Comparison of ENCODE assay signal across 13 mouse cellular contexts in the genomic region with DNA sequence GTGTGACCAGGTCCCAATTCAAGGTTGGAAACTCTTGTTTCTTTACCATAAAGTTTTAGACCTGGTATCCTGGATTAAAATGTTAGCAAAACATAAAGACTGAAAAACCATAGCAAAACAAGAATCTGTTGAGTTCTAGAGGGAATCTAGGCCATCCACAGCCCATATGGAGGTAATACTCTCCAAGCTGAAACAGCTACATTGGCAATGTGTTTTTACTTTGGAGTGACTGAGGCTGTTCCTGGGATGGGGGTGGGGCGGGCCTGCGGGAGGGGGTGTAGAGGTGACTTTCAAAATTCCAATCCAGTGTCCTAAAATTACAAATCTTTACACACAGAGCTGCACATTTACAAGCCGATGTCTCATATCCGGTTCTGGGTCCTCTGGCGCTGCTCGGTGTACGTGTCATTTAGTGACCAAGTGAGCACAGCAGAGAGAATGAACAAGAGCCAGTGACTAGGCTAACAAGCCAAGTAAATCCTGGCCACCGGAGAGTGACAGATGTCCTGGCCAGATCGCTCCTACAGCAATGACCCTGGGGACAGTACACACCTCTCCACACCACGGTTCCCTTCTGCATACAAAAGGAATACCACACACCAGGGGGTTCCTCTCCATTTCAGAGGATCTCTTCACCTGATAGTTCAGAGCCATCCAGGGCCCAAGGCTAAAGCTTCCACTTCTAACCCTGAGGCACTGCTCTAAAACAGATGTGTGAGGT. TPM values are rescaled to one million over a fixed set of nuclear protein-coding genes. Genes with fewer than 3 reads are reported as not detected.
DNase-seq lines count a peak whose midpoint lies in the region; ATAC-seq and TF ChIP-seq lines count a peak whose summit lies in the region.
"Had no signal": no experiment of that assay in that cellular context is flagged by ENCODE, and none has a peak within 500 bp of the region (broad histone marks: within the 10 kb centered on the region; RNA-seq: fewer than 3 reads in every experiment).

No protein-coding gene starts in this region.

- 72% methylated on average over 10 of the region's 10 CpGs for WGBS in neural tube, embryonic 15.5 days

- peak overlapping the region in 1 of 2 experiments; percentile 21; a peak in 1 of 4 replicates for H3K4me3 ChIP-seq in ES-E14 (ENCODE audit: insufficient read depth in 1 of 2, low read depth in 1 of 2, low read length in 2 of 2, poor library complexity in 1 of 2, severe bottlenecking in 1 of 2)
- H3K4me3 ChIP-seq in neural tube, embryonic 15.5 days (replicated peaks), result no peak overlapping the region
- H3K4me3 ChIP-seq: liver, embryonic 12.5 days had no signal

- DNase-seq in gastrocnemius, postnatal 14 days, result peak; percentile 31
- DNase-seq in gastrocnemius, postnatal 4 days (ENCODE audit: low spot score in 2 of 2), result no peak
- DNase-seq in ES-E14 (ENCODE audit: low read depth, low spot score), result peak; percentile 95
- DNase-seq in cerebellum, adult 9-11 months, result peak; percentile 95
- peak; percentile 42 for DNase-seq in gastrocnemius, postnatal 25 days
- no peak for DNase-seq in layer of hippocampus, adult 9-11 months
- no peak for DNase-seq in kidney, postnatal 14 days
- DNase-seq: kidney, adult 11 months; lung, postnatal 14 days; thymus, adult 2 months had no signal

- peaks cover 13 to 27% of the 10 kb centered on the region in 2 experiments for H3K4me1 ChIP-seq in ES-E14 (ENCODE audit: control insufficient read depth in 2 of 2, insufficient read depth in 2 of 2, low read length in 2 of 2, poor library complexity in 1 of 2)
- peaks cover 19% of the 10 kb centered on the region; the same call in 1 of the 2 replicates for H3K4me1 ChIP-seq in neural tube, embryonic 15.5 days

- H3K36me3 ChIP-seq in ES-E14 (ENCODE audit: control insufficient read depth, insufficient read depth, low read length, poor library complexity, severe bottlenecking), result no peaks in the 10 kb centered on the region
- no peaks in the 10 kb centered on the region for H3K36me3 ChIP-seq in neural tube, embryonic 15.5 days
- H3K36me3 ChIP-seq: liver, embryonic 12.5 days had no signal

- H3K9me3 ChIP-seq in ES-E14 (ENCODE audit: control insufficient read depth, insufficient read depth, low read depth, low read length), result no peaks in the 10 kb centered on the region
- no peaks in the 10 kb centered on the region for H3K9me3 ChIP-seq in neural tube, embryonic 15.5 days (replicated peaks)
- H3K9me3 ChIP-seq: liver, embryonic 12.5 days had no signal

- H3K27me3 ChIP-seq in neural tube, embryonic 15.5 days (replicated peaks), result no peaks in the 10 kb centered on the region
- H3K27me3 ChIP-seq: liver, embryonic 12.5 days had no signal

- in situ Hi-C loops in ES-E14 (cut with MboI; ENCODE audit: low sequenced_read_pairs in 2 of 2, unreplicated experiment in 2 of 2), result loop anchor here (25.0 kb wide), 1 partner anchor 171 kb away; no protein-coding TSS in a partner anchor

- H3K4me2 ChIP-seq in neural tube, embryonic 15.5 days, result no peak overlapping the region
- H3K4me2 ChIP-seq: liver, embryonic 12.5 days had no signal

- intact Hi-C loops in gastrocnemius, postnatal 14 days (cut with DNase I; ENCODE audit: low total_unique reads), result no loop called here

- H3K9ac ChIP-seq in ES-E14 (ENCODE audit: insufficient read depth, low read depth, low read length, poor library complexity, severe bottlenecking), result 0 out of 2 replicates have a peak overlapping the region, but pooled peaks have one; percentile 28
- no peak overlapping the region for H3K9ac ChIP-seq in neural tube, embryonic 15.5 days (replicated peaks)
- H3K9ac ChIP-seq: liver, embryonic 12.5 days had no signal

- peak overlapping the region; percentile 91 for H3K27ac ChIP-seq in ES-E14 (ENCODE audit: insufficient read depth, low read depth, low read length, poor library complexity, severe bottlenecking)
- H3K27ac ChIP-seq in neural tube, embryonic 15.5 days (replicated peaks), result no peak overlapping the region
- H3K27ac ChIP-seq: liver, embryonic 12.5 days had no signal

- no peak for ATAC-seq in neural tube, embryonic 15.5 days (ENCODE audit: low FRiP score)
- ATAC-seq: CD4-positive, CD25-positive, alpha-beta regulatory T cell, adult 4 months; liver, embryonic 12.5 days had no signal

TF ChIP-seq in ES-E14, 5 proteins besides CTCF, POLR2A, EP300 and RAD21:
- no peak; the same call in none of the 2 replicates for TF ChIP-seq CHD2 (IDR thresholded peaks at IDR 0.05; ENCODE audit: low read depth, low read length)
- TF ChIP-seq HCFC1 (IDR thresholded peaks at IDR 0.05; ENCODE audit: borderline replicate concordance, insufficient read depth, low read length), result no peak
- TF ChIP-seq ZC3H11A (IDR thresholded peaks at IDR 0.05; ENCODE audit: borderline replicate concordance, low read depth, low read length), result no peak
- no peak for TF ChIP-seq ZNF384 (IDR thresholded peaks at IDR 0.05; ENCODE audit: low read depth, low read length)
- TF ChIP-seq MAFK (IDR thresholded peaks at IDR 0.05; ENCODE audit: insufficient read depth, low read depth, low read length), result 0 out of 2 replicates have a peak, but pooled peaks have one; percentile 0

RNA-seq across cellular contexts. Expression of a gene that starts 12.3 kb away (rescaled TPM):
- 10 to 100 TPM; 24.9 to 26.1 TPM for total RNA-seq in gastrocnemius, postnatal 14 days (2021)
- total RNA-seq in gastrocnemius, postnatal 4 days (2021), result 10 to 100 TPM; 61.0 to 70.4 TPM
- total RNA-seq in ES-E14 (2012; rRNA removed), result 93.0 and 124 TPM in 2 replicates
- total RNA-seq in gastrocnemius, postnatal 25 days (2021), result 10 to 100 TPM; 18.1 to 23.6 TPM
- polyA plus RNA-seq in neural tube, embryonic 15.5 days (2015; fragmentation: Nextera tagmentation; extraction: Ambion mirVana), result 43.8 and 50.7 TPM in 2 replicates

RNA-seq across cellular contexts. Expression of a gene that starts 13.1 kb away (rescaled TPM):
- total RNA-seq in gastrocnemius, postnatal 14 days (2021), result 10 to 100 TPM; 16.9 to 18.6 TPM
- 10 to 100 TPM; 33.6 to 34.4 TPM for total RNA-seq in gastrocnemius, postnatal 4 days (2021)
- total RNA-seq in ES-E14 (2012; rRNA removed), result 18.1 and 18.2 TPM in 2 replicates
- total RNA-seq in gastrocnemius, postnatal 25 days (2021), result 10 to 100 TPM; 10.3 to 12.6 TPM
- polyA plus RNA-seq in neural tube, embryonic 15.5 days (2015; fragmentation: Nextera tagmentation; extraction: Ambion mirVana), result 34.5 and 35.9 TPM in 2 replicates

Comparison
In these comparisons a context has a peak if more than half of its experiments do, and no peak if none do; other contexts are left out.
1. DNase-seq: peak in gastrocnemius, postnatal 14 days (single experiment), ES-E14 (single experiment), cerebellum, adult 9-11 months (single experiment) and gastrocnemius, postnatal 25 days (single experiment); none in gastrocnemius, postnatal 4 days (0 of 2), layer of hippocampus, adult 9-11 months (single experiment) and kidney, postnatal 14 days (single experiment).